Mouse (Mus musculus): ENCODE results near the gene Hnrnpdl. TPM values are rescaled to one million over a fixed set of nuclear protein-coding genes. Genes with fewer than 3 reads are reported as not detected.

Hnrnpdl gene
- polyA plus RNA-seq, 1 experiment from 2014 or later = 218 TPM

DNA sequence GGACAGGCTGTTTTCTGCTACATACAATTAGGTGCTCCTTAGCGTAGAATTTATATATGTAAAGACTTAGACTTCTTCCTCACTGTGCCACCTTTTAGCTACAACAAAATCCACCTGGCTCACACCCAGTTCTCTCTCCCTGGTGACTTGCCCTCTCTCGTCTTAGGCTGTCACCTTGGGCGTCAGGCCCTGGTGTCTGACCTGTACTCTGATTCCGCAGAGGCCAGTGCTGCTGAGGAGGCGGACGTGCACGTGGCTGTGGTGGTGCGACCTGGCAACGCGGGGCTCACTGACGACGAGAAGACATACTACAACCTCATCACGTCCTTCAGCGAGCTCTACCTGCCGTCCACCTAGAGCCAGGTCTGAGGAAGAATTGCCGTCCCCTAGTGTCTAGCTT lies 28.1 kb upstream of the Hnrnpdl start:
- Histone ChIP-seq H3K4me1 (peaks cover 5% of the 10 kb centered on the region; the same call in 1 of the 2 replicates), H3K9ac (no peak overlapping the region), H3K27me3 (no peaks in the 10 kb centered on the region), H3K4me3 (no peak overlapping the region), H3K9me3 (no peaks in the 10 kb centered on the region), H3K27ac (no peak overlapping the region), H3K36me3 (peaks cover 48% of the 10 kb centered on the region), H3K4me2 (no peak overlapping the region)
- no peak for ATAC-seq (ENCODE audit: insufficient number of reproducible peaks, insufficient read depth, low FRiP score, low TSS enrichment, low read depth)
- 90% methylated on average over 16 of the region's 16 CpGs for WGBS

DNA sequence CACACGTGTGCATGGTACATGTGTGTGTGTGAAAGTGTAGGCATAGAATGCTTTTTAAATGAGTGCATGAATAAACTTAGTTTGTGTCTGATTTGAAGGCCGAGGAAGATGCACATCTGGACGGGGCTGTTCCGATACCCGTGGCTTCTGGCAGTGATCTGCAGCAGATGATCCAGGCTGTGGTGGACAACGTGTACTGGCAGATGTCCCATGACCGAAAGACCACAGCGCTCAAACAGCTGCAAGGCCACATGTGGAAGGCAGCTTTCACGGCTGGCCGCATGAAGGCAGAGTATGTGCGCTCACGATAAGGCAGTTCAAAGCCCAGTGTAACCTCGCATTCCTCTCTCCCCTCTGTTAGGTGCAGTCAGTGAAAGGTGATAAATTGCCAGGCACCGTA lies 21.4 kb upstream of the Hnrnpdl start:
- no peak overlapping the region for H3K4me3 ChIP-seq
- 93% methylated on average over 14 of the region's 14 CpGs for whole genome bisulfite sequencing
- H3K9ac ChIP-seq = no peak overlapping the region
- no peak overlapping the region for H3K27ac ChIP-seq
- no peaks in the 10 kb centered on the region for H3K27me3 ChIP-seq
- no peak overlapping the region for H3K4me2 ChIP-seq
- peaks cover 60% of the 10 kb centered on the region for H3K36me3 ChIP-seq
- H3K9me3 ChIP-seq = no peaks in the 10 kb centered on the region
- ATAC-seq (ENCODE audit: insufficient number of reproducible peaks, insufficient read depth, low FRiP score, low TSS enrichment, low read depth) = no peak
- H3K4me1 ChIP-seq = peaks cover 5% of the 10 kb centered on the region; the same call in 1 of the 2 replicates

DNA sequence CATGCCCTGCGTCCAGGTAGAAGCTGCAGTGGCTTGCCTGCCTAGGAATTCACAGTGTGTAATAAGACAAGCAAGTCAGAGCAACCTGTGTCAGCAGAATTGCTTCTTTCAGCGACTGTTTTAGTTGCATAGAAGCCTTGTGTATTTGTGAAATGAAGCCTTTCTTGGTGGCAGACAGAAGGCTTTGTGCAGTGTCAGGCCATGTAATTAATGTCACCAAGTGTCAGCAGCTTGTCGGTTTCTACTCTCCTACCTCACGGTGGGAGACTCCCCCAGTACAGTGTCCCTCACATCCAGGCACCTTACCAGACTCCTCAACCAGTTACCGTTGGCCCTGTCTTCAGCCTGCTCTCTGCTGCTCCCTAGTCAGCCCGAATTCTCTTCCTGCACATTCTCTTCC lies 19.9 kb upstream of the Hnrnpdl start:
- Histone ChIP-seq H3K4me2 (no peak overlapping the region), H3K27me3 (no peaks in the 10 kb centered on the region), H3K27ac (no peak overlapping the region), H3K9ac (no peak overlapping the region), H3K36me3 (peaks cover 47% of the 10 kb centered on the region), H3K4me1 (peaks cover 8% of the 10 kb centered on the region), H3K9me3 (no peaks in the 10 kb centered on the region), H3K4me3 (no peak overlapping the region)
- 43% methylated on average over 6 of the region's 6 CpGs for WGBS
- no peak for ATAC-seq (ENCODE audit: insufficient number of reproducible peaks, insufficient read depth, low FRiP score, low TSS enrichment, low read depth)

DNA sequence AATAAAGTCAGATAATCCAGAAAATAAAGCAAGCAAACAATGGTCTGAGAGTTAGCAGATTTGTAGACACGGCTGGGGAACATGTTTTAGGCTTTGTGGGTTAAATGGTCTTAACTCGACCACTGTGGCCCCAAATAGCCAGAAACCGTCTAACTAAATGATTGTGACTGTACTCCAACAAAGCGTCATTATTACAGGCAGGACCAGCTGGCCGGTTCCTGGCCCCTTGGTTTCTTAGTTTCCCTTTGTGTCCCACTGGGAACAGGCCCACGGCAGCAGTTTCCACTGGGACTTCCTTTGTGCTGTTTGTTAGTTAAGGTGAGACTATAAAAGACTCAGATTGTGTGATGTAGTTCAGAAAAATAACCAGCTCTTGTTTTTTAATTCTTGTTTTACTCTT lies 19.3 kb upstream of the Hnrnpdl start:
- H3K4me1 ChIP-seq = peaks cover 13% of the 10 kb centered on the region
- 39% methylated on average over 6 of the region's 6 CpGs for WGBS
- H3K4me3 ChIP-seq = no peak overlapping the region
- H3K4me2 ChIP-seq = no peak overlapping the region
- no peak overlapping the region for H3K27ac ChIP-seq
- no peak for ATAC-seq (ENCODE audit: insufficient number of reproducible peaks, insufficient read depth, low FRiP score, low TSS enrichment, low read depth)
- H3K27me3 ChIP-seq = no peaks in the 10 kb centered on the region
- peaks cover 41% of the 10 kb centered on the region for H3K36me3 ChIP-seq
- no peaks in the 10 kb centered on the region for H3K9me3 ChIP-seq
- H3K9ac ChIP-seq = no peak overlapping the region

DNA sequence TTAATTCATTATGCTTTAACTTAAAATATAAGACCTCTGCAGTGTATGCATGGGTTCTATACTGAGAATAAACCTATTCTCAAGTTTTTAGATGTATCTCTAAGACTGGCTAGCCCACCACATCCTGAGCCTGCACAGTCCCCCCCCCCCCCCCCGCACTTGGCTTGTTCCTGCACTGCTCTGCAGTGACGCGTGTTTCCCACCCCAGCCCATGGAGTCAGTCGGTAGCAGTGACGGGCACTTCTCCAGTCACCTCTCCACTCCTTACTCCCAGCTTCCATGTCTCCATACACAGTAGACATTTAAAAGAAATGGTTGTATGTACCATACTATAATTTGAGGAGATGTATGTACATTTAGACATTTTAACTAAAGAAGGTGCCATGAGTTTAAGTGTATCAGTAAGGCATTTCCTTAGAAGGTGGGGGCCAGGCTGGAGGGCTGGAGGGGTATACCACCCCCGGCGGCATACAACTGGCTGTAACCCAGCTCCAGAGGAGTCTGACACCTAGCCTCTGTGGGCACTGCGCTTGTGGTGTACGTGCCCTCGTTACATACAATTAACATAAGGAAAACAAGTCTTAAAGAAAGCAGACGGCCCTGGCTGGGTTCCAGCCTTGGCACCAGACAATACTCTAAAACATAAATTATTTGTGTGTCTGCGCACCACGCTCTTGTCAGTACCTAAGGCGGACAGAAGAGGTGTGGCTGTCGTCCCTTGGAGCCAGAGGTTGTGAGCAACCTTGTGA lies 18.2 kb upstream of the Hnrnpdl start:
- ATAC-seq (ENCODE audit: insufficient number of reproducible peaks, insufficient read depth, low FRiP score, low TSS enrichment, low read depth) = no peak
- WGBS = 88% methylated on average over 14 of the region's 15 CpGs
- Histone ChIP-seq H3K36me3 (peaks cover 38% of the 10 kb centered on the region), H3K9me3 (no peaks in the 10 kb centered on the region), H3K4me1 (peaks cover 13% of the 10 kb centered on the region), H3K4me2 (no peak overlapping the region), H3K27ac (no peak overlapping the region), H3K4me3 (no peak overlapping the region), H3K9ac (no peak overlapping the region), H3K27me3 (no peaks in the 10 kb centered on the region)

DNA sequence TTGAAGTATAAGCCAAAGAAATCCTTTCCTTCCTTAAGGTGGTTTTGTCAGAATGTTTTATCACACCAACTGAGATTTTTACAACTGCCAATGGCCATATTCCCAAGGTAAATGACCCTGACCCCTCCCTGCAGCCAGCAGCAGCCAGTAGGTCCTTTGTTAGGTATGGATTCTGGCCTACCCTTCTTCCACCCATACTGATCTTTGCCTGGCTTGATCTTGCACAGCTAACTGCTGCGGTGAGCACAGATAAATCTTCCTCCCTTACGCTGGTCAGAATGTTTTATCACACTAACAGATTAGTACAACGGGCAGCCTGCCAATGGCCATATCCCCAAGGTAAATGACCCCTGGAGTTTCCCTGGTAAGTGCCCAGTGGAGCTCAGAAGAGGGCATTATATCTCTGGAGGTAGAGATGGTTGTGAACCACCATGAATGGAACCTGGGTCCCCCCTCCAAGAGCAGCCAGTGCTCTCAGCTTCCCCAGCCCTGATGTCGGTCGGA lies 16.5 kb upstream of the Hnrnpdl start:
- H3K4me2 ChIP-seq = no peak overlapping the region
- peaks cover 13% of the 10 kb centered on the region for H3K4me1 ChIP-seq
- H3K36me3 ChIP-seq = peaks cover 29% of the 10 kb centered on the region
- H3K9me3 ChIP-seq = no peaks in the 10 kb centered on the region
- H3K4me3 ChIP-seq = no peak overlapping the region
- H3K27ac ChIP-seq = no peak overlapping the region
- no peak for ATAC-seq (ENCODE audit: insufficient number of reproducible peaks, insufficient read depth, low FRiP score, low TSS enrichment, low read depth)
- no peak overlapping the region for H3K9ac ChIP-seq
- WGBS = 87% methylated on average over 5 of the region's 5 CpGs
- H3K27me3 ChIP-seq = no peaks in the 10 kb centered on the region

DNA sequence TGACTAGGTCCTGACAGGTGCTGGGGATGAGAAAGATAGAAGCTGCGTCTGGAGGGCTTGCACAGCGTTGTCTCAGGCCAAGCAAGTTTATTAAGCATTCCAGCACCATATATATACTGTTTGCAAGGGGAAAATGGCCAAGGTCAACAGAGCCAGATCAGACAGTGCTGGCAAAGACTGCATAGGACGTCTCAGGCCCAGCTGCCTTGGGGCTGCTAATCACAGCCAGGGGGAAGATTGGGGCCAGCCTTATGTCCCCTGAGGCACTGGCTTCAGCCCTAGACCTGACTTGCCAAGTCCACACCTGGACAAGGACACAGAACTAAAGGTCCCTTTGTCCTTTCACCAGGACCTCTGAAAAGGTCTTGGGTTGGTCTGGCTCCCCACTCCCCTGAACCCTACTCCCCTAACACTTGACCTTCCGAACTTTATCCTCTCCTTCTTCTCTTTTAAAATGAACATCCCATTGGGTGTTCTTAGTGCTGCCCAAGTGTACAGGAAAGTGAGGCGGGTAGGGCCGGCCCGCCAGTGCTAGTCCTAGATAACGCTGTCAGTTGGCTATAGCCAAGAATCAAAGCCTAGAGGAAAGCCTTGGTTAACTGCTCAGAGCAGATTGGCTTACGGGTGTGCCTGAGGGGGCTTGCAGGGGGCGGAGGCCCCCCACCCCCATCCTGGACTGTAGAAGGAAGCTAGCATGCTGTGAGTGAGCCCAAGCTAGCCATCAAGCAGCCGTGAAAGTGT lies 15.5 kb upstream of the Hnrnpdl start:
- Histone ChIP-seq H3K9me3 (no peaks in the 10 kb centered on the region), H3K4me1 (peaks cover 13% of the 10 kb centered on the region), H3K9ac (no peak overlapping the region), H3K27ac (no peak overlapping the region), H3K4me2 (no peak overlapping the region), H3K27me3 (no peaks in the 10 kb centered on the region), H3K36me3 (peaks cover 20% of the 10 kb centered on the region; the same call in 1 of the 2 replicates), H3K4me3 (no peak overlapping the region)
- ATAC-seq (ENCODE audit: insufficient number of reproducible peaks, insufficient read depth, low FRiP score, low TSS enrichment, low read depth) = no peak
- 73% methylated on average over 11 of the region's 11 CpGs for WGBS

DNA sequence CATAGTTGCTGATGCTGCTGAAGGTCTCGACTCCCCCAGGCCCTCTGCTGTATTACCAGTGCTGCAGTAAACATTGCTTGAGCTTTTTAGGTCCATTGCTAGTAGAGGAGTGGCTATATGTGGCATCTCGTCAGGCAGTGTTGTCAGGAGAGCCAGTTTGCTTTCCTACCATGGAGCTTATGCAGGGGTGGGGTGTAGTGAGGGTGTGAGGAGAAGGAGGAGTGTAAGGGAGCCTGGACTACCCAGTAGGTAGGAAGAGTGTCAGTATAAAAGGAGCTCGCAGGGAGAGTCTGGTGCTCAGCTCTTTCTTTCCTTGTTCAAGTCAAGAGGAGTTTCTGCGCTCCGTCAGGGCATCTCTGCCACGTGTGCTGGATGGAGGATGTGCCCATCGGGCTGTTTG lies 13.3 kb upstream of the Hnrnpdl start:
- WGBS = 86% methylated on average over 7 of the region's 7 CpGs
- Histone ChIP-seq H3K4me3 (no peak overlapping the region), H3K36me3 (peaks cover 11% of the 10 kb centered on the region; the same call in 1 of the 2 replicates)

DNA sequence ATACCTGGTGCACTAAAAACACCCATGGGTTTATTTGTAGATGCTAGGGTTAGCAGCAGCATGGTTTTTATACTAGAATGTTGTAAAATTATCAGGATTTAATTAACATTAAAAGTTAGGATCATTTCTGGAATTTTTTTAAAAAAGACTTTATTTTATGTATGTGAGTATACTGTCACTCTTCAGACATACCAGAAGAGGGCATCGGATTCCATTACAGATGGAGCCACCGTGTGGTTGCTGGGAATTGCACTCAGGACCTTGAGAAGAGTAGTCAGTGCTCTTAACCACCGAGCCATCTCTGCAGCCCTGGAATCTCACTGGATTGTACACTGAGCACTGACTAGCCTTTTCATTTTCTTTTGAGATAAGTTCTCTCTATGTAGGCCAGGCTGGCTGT lies 10.4 kb upstream of the Hnrnpdl start:
- H3K36me3 ChIP-seq = peaks cover 11% of the 10 kb centered on the region; the same call in 1 of the 2 replicates
- H3K27me3 ChIP-seq = no peaks in the 10 kb centered on the region
- no peak overlapping the region for H3K4me3 ChIP-seq
- WGBS = 86% methylated on average over 3 of the region's 3 CpGs
- ATAC-seq (ENCODE audit: insufficient number of reproducible peaks, insufficient read depth, low FRiP score, low TSS enrichment, low read depth) = no peak
- H3K9me3 ChIP-seq = no peaks in the 10 kb centered on the region
- no peak overlapping the region for H3K4me2 ChIP-seq
- peaks cover 30% of the 10 kb centered on the region for H3K4me1 ChIP-seq
- H3K9ac ChIP-seq = no peak overlapping the region
- H3K27ac ChIP-seq = no peak overlapping the region

More for the DNA sequence above, 13.3 kb upstream of the Hnrnpdl start:
- no peak overlapping the region for H3K4me2 ChIP-seq
- H3K27ac ChIP-seq = no peak overlapping the region
- ATAC-seq (ENCODE audit: insufficient number of reproducible peaks, insufficient read depth, low FRiP score, low TSS enrichment, low read depth) = no peak
- H3K4me1 ChIP-seq = peaks cover 18% of the 10 kb centered on the region
- H3K9ac ChIP-seq = no peak overlapping the region
- H3K27me3 ChIP-seq = no peaks in the 10 kb centered on the region
- no peaks in the 10 kb centered on the region for H3K9me3 ChIP-seq

DNA sequence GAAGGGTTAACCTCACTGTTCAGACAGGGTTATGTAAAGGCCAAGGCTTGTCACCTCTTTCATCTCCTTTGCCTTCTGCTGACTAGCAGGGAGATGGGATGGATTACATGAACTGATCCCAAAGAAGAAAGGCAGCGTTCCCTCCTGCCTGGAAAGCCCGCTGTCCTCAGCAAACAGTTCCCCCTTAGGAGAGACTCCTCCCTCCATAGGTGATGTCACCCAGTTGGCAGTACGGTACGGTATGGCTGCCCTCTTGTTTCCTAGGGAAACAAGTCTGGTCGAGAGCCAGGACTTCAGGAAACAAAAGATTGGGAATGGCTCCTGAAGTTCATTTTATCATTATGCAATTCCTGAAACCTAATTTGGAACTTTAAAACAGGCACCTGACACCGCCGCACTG lies 8.4 kb upstream of the Hnrnpdl start:
- H3K4me1 ChIP-seq = peaks cover 37% of the 10 kb centered on the region
- H3K9me3 ChIP-seq = no peaks in the 10 kb centered on the region
- H3K4me2 ChIP-seq = no peak overlapping the region
- H3K9ac ChIP-seq = 0 out of 2 replicates have a peak overlapping the region, but pooled peaks have one; percentile 32
- no peak overlapping the region for H3K27ac ChIP-seq
- 59% methylated on average over 7 of the region's 7 CpGs for WGBS
- peaks cover 10% of the 10 kb centered on the region; the same call in 1 of the 2 replicates for H3K36me3 ChIP-seq
- no peak overlapping the region for H3K4me3 ChIP-seq
- ATAC-seq (ENCODE audit: insufficient number of reproducible peaks, insufficient read depth, low FRiP score, low TSS enrichment, low read depth) = no peak
- H3K27me3 ChIP-seq = no peaks in the 10 kb centered on the region

DNA sequence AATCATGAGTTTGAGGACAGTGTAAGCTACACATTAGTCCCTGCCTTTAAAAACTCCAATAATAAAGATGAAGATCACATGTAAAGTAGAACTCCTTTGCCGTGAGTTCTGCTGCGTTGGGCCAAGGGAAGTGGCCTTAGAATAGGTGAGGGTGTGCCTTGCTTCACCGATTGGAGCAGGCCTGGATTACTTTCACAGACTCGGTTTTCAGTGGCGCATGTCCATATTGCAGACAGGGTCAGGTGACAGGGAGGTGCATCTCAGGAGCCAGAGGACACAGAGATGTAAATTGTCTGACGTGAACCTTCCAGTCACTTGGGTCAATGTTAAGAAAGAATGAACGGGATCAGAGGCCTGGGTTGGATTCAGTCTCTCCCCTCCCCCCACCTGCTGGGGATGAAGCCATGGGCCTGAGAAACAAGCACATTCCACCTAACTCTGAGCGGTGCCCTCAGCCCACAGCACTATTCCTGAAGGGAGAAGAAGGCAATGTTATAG lies 7.7 kb upstream of the Hnrnpdl start:
- Histone ChIP-seq H3K27me3 (no peaks in the 10 kb centered on the region), H3K4me2 (no peak overlapping the region), H3K9ac (0 out of 2 replicates have a peak overlapping the region, but pooled peaks have one; percentile 32), H3K9me3 (no peaks in the 10 kb centered on the region), H3K4me3 (no peak overlapping the region), H3K4me1 (peaks cover 37% of the 10 kb centered on the region), H3K27ac (no peak overlapping the region), H3K36me3 (peaks cover 4% of the 10 kb centered on the region; the same call in 1 of the 2 replicates)
- no peak for ATAC-seq (ENCODE audit: insufficient number of reproducible peaks, insufficient read depth, low FRiP score, low TSS enrichment, low read depth)
- 58% methylated on average over 8 of the region's 8 CpGs for WGBS
